In the genomic region with DNA sequence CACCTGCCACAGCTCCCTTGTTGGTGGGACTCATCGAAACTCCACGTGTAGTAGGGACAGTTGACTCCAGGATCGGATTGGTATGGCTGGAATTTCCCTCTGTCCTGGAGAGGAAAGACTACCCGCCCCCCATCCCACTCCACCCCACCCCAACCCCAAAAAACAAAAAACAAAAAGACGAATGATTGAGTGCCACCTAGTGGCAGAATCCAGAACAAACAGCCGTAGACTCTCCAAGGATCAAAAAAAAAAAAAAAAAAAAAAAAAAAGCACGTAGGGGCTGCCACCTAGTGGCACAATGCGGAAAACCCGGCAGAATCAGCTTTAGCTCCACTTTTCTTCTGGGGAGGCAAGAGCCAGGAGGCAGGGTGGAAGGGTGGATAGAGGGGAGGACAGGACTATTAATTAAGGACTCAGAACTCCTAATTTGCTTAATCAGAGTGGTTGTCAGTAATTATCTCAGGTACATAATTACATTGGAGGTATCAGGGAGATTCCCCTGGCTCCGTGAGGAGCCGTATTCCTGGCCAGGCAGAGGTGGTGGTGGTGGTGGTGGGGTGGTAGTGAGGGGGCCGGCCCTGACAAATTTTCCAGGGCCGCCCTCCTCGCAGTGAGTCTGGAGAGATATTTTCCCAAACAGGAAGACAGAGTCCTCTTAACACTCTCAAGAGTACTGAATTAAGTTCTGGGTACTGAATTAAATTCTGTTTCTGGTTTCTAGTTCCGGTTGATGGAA, we compare ENCODE assay signal across 7 mouse cellular contexts.
DNase-seq lines count a peak whose midpoint lies in the region; ATAC-seq lines count a peak whose summit lies in the region.

No protein-coding gene starts in this region.

- peak; percentile 67 for ATAC-seq in forebrain, embryonic 11.5 days (replicated peaks; ENCODE audit: low FRiP score)

- WGBS in forebrain, embryonic 11.5 days: 26% methylated on average over 15 of the region's 15 CpGs
- WGBS in hindbrain, embryonic 10.5 days: 26% methylated on average over 15 of the region's 15 CpGs
- 26% methylated on average over 14 of the region's 15 CpGs for WGBS in macrophage (ENCODE audit: missing documents)

- H3K4me2 ChIP-seq in forebrain, embryonic 11.5 days (ENCODE audit: low read depth, low read length, severe bottlenecking): peak overlapping the region; percentile 48

- H3K9me3 ChIP-seq in forebrain, embryonic 11.5 days (ENCODE audit: control insufficient read depth, low read length): no peaks in the 10 kb centered on the region
- H3K9me3 ChIP-seq in hindbrain, embryonic 10.5 days: no peaks in the 10 kb centered on the region

- no peaks in the 10 kb centered on the region; the same call in 1 of the 2 replicates for H3K27me3 ChIP-seq in forebrain, embryonic 11.5 days (ENCODE audit: control insufficient read depth, insufficient read depth, low read length)
- H3K27me3 ChIP-seq in hindbrain, embryonic 10.5 days (ENCODE audit: insufficient read depth, poor library complexity, severe bottlenecking): no peaks in the 10 kb centered on the region

- peak overlapping the region; percentile 27; the same call in 1 of the 2 replicates for H3K9ac ChIP-seq in forebrain, embryonic 11.5 days (ENCODE audit: low read length)

- H3K36me3 ChIP-seq in forebrain, embryonic 11.5 days (ENCODE audit: control insufficient read depth, insufficient read depth, low read length): no peaks in the 10 kb centered on the region
- H3K36me3 ChIP-seq in hindbrain, embryonic 10.5 days: no peaks in the 10 kb centered on the region
- H3K36me3 ChIP-seq in macrophage (ENCODE audit: inconsistent target): no peaks in the 10 kb centered on the region

- no peaks in the 10 kb centered on the region for H3K79me2 ChIP-seq in macrophage (ENCODE audit: inconsistent target)

- no peaks in the 10 kb centered on the region for H3K4me1 ChIP-seq in brown adipose tissue, adult 24 weeks (ENCODE audit: control insufficient read depth, insufficient read depth, insufficient read length, low read length)
- H3K4me1 ChIP-seq in forebrain, embryonic 11.5 days (replicated peaks; ENCODE audit: control insufficient read depth, insufficient read depth, low read length): peaks cover 4% of the 10 kb centered on the region; the same call in 1 of the 2 replicates
- peaks cover 9% of the 10 kb centered on the region for H3K4me1 ChIP-seq in hindbrain, embryonic 10.5 days (replicated peaks)

- peak; percentile 41 for DNase-seq in MEL-GATA-1-ER (ENCODE audit: extremely low read depth, low read depth)
- DNase-seq in forebrain, embryonic 11.5 days (ENCODE audit: low spot score): peak; percentile 80
- DNase-seq in hindbrain, embryonic 10.5 days (ENCODE audit: low spot score): peak; percentile 69
- DNase-seq in layer of hippocampus, postnatal 10 days (ENCODE audit: low spot score in 2 of 2): peak; percentile 64 to 71
- DNase-seq in right cerebral cortex, adult 2 months (ENCODE audit: low spot score in 2 of 2): peak; percentile 47 to 58

- H3K4me3 ChIP-seq in brown adipose tissue, adult 24 weeks (ENCODE audit: insufficient read depth, low read depth, low read length): peak overlapping the region; percentile 44
- peak overlapping the region; percentile 17 for H3K4me3 ChIP-seq in forebrain, embryonic 11.5 days (ENCODE audit: low read depth, low read length)
- H3K4me3 ChIP-seq in hindbrain, embryonic 10.5 days: peak overlapping the region; percentile 47
- peak overlapping the region; percentile 3; the same call in 1 of the 2 replicates for H3K4me3 ChIP-seq in macrophage (ENCODE audit: inconsistent target)

- no peak overlapping the region for H3K27ac ChIP-seq in brown adipose tissue, adult 24 weeks (replicated peaks; ENCODE audit: low read depth, low read length)
- no peak overlapping the region for H3K27ac ChIP-seq in forebrain, embryonic 11.5 days (ENCODE audit: low read depth, low read length)
- H3K27ac ChIP-seq in hindbrain, embryonic 10.5 days: 0 out of 2 replicates have a peak overlapping the region, but pooled peaks have one; percentile 17
- no peak overlapping the region for H3K27ac ChIP-seq in macrophage
